Mouse (Mus musculus) layer of hippocampus, postnatal 10 days (tissue): ENCODE results near the gene Cblc. TPM values are rescaled to one million over a fixed set of nuclear protein-coding genes. Genes with fewer than 3 reads are reported as not detected.

Experiments
- DNase-seq, 2 experiments: peaks; one replicate each; pipeline ENCODE4 v3.0.0; 2021; ENCODE audit warnings: low spot score in 2 of 2
- long read RNA-seq: library from polyadenylated mRNA; stranded (forward); transcript quantifications from one replicate; pipeline ENCODE4 v2.0.0, GENCODE M21; 2023
- total RNA-seq, 2 experiments: library from RNA; stranded (reverse); gene quantifications; 2 replicates each; pipeline ENCODE4 v1.2.3; 2021

Gene Cblc
- not detected for total RNA-seq
- long read RNA-seq, partial matches to known transcripts: 0 of 1 reads
- long read RNA-seq, other reads (novel, unspliced or antisense): 1 of 1 reads

- DNase-seq: peak; percentile 64 to 71
Measured at GRCm38 (mm10) chr7:19796697-19797588, at the start of gene Cblc. TSS of gene Cblc (minus strand) at chr7:19796809.

GRCm38 (mm10) chr7:19844521-19845171 is 48.0 kb upstream of the Cblc start:
- no peak for DNase-seq

- DNase-seq: peak; percentile 67 to 70
Measured at GRCm38 (mm10) chr7:19843561-19843960, 47.0 kb upstream of the Cblc start.

GRCm38 (mm10) chr7:19842885-19843504 is 46.4 kb upstream of the Cblc start:
- no peak for DNase-seq

- no peak for DNase-seq
Measured at GRCm38 (mm10) chr7:19841686-19842413, 45.2 kb upstream of the Cblc start.

- DNase-seq: no peak
Measured at GRCm38 (mm10) chr7:19840936-19841335, 44.3 kb upstream of the Cblc start.

- no peak for DNase-seq
Measured at GRCm38 (mm10) chr7:19840371-19840770, 43.8 kb upstream of the Cblc start.

GRCm38 (mm10) chr7:19836843-19837242 is 40.2 kb upstream of the Cblc start:
- DNase-seq: no peak

- no peak for DNase-seq
Measured at GRCm38 (mm10) chr7:19834055-19834454, 37.4 kb upstream of the Cblc start.

GRCm38 (mm10) chr7:19831837-19832236 is 35.2 kb upstream of the Cblc start:
- DNase-seq: no peak

GRCm38 (mm10) chr7:19830682-19831156 is 34.1 kb upstream of the Cblc start:
- DNase-seq: peak in 1 of 2 experiments; percentile 26

- no peak for DNase-seq
Measured at GRCm38 (mm10) chr7:19829694-19830093, 33.1 kb upstream of the Cblc start.

- DNase-seq: no peak
Measured at GRCm38 (mm10) chr7:19826756-19827155, 30.1 kb upstream of the Cblc start.

GRCm38 (mm10) chr7:19824182-19824973 is 27.8 kb upstream of the Cblc start:
- DNase-seq: peak in 1 of 2 experiments; percentile 36

GRCm38 (mm10) chr7:19823256-19824181 is 26.9 kb upstream of the Cblc start:
- DNase-seq: no peak

GRCm38 (mm10) chr7:19822604-19823058 is 26.0 kb upstream of the Cblc start, which contains the start of gene Bcl3:
TSS of gene Bcl3 (minus strand) at chr7:19822770.
- no peak for DNase-seq

- no peak for DNase-seq
Measured at GRCm38 (mm10) chr7:19822193-19822592, 25.6 kb upstream of the Cblc start.

GRCm38 (mm10) chr7:19821633-19822032 is 25.0 kb upstream of the Cblc start:
- DNase-seq: no peak
